Mouse (Mus musculus): ENCODE data around the gene Foxo3. TPM values are rescaled to one million over a fixed set of nuclear protein-coding genes. Genes with fewer than 3 reads are reported as not detected.
A peak's percentile ranks its signal among the peaks of the same experiment; 100 is the strongest.

The Foxo3 gene
- total RNA-seq, 1 experiment from 2014 or later = 80.1 TPM

DNA sequence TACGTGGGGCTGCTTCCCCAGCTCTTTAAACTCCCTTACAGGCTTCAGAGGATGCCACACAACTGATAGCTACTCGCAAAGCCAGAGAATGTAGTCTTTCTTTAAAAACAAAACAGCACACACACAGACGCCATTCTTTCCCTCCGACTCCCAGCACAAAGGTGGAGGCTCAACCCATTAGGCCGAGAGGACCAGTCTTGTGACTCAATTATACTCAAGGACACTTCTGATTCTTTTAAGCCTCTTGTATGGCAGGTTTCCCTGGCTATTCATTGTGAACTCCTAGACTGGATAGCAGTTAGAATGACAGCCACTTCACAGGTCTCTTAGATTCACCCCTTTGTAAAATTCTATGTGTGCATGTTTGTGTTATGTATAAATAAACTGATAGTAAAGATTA is 38.3 kb downstream of the Foxo3 start:
- ATAC-seq (ENCODE audit: extremely low read depth, insufficient number of reproducible peaks, low FRiP score, poor library complexity, severe bottlenecking) = no peak

DNA sequence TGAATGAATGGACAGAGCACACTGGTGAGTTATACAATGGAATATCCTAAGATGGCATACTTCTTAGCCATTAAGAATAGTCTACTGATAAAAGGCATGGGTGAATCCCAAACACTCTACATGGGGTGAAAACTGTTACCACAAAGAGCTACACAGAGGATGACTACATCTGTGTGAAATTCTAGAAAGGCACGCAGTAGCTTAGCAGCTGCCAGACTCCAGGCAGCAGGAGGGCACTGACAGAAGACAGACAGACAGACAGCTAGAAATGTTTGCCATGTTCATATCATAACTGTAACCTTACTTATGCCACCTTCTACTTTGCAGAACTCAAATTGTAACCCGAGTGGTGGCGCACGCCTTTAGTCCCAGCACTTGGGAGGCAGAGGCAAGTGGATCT is 39.0 kb downstream of the Foxo3 start:
- no peak for ATAC-seq (ENCODE audit: extremely low read depth, insufficient number of reproducible peaks, low FRiP score, poor library complexity, severe bottlenecking)

- no peak for ATAC-seq (ENCODE audit: extremely low read depth, insufficient number of reproducible peaks, low FRiP score, poor library complexity, severe bottlenecking)
These were observed 41.2 kb downstream of the Foxo3 start for GRCm38 (mm10) chr10:42235321-42235720.

- ATAC-seq (ENCODE audit: extremely low read depth, insufficient number of reproducible peaks, low FRiP score, poor library complexity, severe bottlenecking) = no peak
These were observed 43.6 kb downstream of the Foxo3 start for GRCm38 (mm10) chr10:42232977-42233376.

DNA sequence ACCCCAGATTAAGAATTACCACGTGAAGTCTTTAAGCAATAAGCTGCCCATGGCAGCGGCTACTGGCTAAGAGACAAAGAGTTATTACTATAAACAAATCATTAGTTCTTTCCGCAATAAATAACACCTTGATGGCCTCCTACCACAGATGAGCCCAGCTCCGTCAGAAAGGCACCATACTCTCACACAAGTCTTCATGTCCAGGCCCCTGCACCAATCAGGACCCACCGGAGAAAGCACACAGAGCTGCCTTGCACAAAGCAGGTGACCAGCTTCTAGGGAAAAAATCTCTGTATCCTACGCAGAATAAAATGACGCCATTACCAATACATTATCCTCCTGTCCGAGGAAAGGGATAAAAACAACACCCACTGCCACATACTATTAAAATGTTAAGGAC is 44.7 kb downstream of the Foxo3 start:
- no peak for ATAC-seq (ENCODE audit: extremely low read depth, insufficient number of reproducible peaks, low FRiP score, poor library complexity, severe bottlenecking)

- ATAC-seq (ENCODE audit: extremely low read depth, insufficient number of reproducible peaks, low FRiP score, poor library complexity, severe bottlenecking) = no peak
These were observed 45.4 kb downstream of the Foxo3 start for GRCm38 (mm10) chr10:42231100-42231541.

DNA sequence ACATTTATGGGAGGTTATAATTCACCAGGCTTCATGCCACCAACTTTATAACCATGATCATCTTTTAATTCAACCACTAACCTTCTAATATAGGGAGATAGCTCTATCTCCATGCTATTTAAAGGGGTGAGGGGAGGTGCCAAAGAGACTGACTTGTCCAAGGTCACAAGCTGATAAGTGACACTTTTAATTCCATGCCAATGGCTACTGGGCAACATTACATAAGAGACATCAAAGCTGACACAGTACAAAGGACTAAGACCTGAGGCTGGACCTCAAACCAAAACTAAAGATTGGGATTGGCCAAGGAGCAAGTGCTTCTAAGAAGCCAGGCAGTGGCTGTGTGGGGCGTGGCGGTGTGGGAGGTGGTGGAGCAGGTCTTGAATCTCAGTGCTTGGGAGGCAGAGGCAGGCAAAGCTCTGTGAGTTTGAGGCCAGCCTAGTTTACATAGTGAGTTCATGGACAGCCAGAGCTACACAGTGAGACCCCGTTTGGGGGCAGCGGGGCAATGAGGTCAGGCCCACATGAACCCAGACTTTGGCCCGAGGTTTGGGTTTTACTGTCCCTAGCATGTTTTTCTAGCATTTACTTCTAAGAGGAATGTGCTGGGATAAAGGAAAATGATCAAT is 46.0 kb downstream of the Foxo3 start:
- no peak for ATAC-seq (ENCODE audit: extremely low read depth, insufficient number of reproducible peaks, low FRiP score, poor library complexity, severe bottlenecking)

DNA sequence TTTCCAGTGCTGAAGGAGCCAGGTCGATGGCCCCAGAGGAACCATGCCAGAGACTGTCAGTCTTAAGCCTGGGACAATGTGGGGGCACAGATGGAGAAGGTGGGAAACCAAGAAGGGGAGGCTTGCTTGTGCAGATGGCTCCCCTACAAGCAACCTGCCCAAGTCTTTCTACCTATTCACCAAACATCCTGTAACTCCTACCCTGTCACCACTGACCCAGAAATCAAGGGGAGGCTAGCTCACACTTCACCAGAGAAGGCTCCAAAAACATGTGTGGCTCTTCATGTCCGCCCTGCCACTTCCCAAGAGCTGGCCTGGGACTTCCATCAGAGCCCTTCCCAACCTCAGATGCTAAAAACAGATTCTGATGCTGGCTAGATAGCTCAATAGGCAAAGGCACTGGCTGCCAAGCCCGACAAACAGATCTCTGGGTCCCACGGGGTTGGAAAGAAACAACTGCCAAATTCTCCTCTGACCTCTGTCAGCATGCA is 48.8 kb downstream of the Foxo3 start:
- no peak for ATAC-seq (ENCODE audit: extremely low read depth, insufficient number of reproducible peaks, low FRiP score, poor library complexity, severe bottlenecking)

DNA sequence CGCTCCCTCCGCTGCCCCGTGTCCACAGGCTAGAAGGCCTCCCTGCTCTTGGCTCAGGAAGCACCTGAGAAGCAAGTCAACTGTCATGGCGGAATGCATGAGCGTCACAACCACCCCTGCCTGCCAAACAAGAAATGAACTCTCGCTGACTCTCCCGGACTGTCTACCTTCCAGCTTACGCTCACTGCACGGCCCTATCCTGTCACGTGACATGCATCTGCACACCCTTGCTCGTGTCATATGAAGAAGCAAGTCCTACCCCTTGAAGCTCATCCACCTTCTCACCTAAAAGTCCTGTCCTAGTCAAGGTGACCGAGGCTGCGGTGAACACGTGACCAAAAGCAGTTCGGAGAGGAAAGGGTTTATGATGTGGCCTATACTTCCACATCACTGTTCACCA is 50.4 kb downstream of the Foxo3 start:
- ATAC-seq (ENCODE audit: extremely low read depth, insufficient number of reproducible peaks, low FRiP score, poor library complexity, severe bottlenecking) = 0 out of 2 replicates have a peak, but pooled peaks have one; percentile 7

DNA sequence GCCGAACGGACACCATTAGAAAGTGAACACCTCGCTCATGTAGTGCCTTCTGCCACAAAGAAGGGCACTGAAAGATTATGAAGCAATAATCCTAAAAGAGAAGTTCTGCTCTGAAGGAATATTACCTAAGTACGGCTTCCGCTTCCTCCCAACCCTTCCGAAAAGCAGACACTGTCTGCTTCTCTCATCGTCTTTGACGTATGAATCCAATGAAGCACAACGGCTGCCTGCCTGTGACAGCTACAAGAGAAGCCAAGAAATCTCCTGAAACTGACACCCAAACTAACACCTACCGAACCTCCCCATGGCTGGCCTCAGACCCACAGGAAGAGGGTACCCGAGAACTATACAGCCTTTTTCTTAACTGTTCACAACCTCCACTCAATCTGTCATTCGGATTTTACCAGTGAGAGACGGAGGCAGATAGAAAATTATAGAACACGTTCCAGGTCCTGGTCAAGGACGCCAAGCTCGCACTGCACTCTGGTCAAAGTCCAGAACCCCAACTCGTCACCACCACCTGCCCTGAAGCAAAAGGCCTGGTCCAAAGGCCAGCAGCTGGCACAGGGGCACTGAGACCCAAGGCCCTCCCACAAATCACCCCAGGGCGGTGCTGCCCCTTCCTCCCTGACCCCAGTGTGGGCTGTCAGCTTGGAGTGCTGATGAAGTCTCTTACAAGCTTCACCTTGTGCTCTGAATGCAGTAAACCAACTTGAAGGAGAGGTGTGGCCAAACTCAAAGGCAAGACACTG is 51.2 kb downstream of the Foxo3 start:
- peak; percentile 80 for ATAC-seq (ENCODE audit: extremely low read depth, insufficient number of reproducible peaks, low FRiP score, poor library complexity, severe bottlenecking)

- no peak for ATAC-seq (ENCODE audit: extremely low read depth, insufficient number of reproducible peaks, low FRiP score, poor library complexity, severe bottlenecking)
These were observed 54.6 kb downstream of the Foxo3 start for GRCm38 (mm10) chr10:42221996-42222395.

- ATAC-seq (ENCODE audit: extremely low read depth, insufficient number of reproducible peaks, low FRiP score, poor library complexity, severe bottlenecking) = no peak
These were observed 55.2 kb downstream of the Foxo3 start for GRCm38 (mm10) chr10:42221136-42221891.

DNA sequence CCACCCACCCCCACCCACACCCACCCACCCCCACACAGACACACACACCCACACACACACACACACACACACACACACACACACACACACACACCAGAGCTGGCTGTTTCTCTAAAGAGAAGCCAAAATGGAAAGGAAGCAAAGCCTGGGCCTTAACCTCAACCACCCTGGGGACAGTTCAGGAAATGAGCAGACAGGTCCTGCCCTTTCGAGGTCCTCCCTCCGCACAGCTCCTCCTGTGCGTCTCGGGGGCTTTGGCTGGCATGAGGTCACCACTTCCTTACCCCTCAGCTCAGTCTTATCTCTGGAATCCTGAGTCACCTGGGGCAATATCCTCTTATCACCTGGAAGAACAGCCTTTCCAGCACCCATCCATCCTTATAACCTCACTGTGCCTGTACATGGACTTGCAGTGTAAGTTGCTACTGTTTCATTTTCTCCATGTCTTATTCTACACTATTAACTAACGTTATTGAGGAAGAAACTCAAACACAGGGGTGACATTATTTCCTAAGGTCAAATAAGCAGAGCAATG is 56.1 kb downstream of the Foxo3 start:
- ATAC-seq (ENCODE audit: extremely low read depth, insufficient number of reproducible peaks, low FRiP score, poor library complexity, severe bottlenecking) = peak; percentile 55; the same call in 1 of the 2 replicates

DNA sequence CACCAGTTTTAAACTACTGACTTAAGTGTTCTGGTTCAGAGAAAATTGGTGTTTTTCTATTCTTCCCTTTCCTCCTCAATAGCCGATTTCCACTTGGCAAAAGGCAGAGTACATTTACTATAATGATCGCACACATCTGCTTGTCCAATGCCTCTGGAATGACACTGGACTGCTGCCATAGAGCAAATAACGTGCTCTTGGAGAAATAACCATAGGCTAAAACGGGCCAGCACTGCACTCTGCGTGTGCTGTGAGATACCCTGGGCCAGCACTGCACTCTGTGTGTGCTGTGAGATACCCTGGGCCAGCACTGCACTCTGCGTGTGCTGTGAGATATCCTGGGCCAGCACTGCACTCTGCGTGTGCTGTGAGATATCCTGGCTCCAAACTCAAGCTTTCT is 65.1 kb downstream of the Foxo3 start:
- no peak for ATAC-seq (ENCODE audit: extremely low read depth, insufficient number of reproducible peaks, low FRiP score, poor library complexity, severe bottlenecking)

DNA sequence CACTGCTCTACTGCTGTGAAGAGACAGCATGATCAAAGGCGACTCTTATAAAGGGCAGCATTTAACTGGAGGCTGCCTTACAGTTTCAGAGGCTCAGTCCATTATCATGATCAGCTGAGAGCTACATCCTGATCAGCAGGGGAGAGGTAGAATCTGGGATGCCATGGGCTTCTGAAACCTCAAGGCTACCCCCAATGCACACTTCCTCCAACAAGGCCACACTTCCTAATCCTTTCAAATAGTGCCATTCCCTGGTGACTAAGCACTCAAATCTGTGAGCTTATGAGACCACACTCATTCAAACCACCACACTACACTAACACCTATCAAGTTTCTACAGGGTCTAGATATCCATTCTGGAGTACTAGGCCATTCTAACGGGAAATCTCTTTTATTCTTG is 65.9 kb downstream of the Foxo3 start:
- ATAC-seq (ENCODE audit: extremely low read depth, insufficient number of reproducible peaks, low FRiP score, poor library complexity, severe bottlenecking) = no peak

GRCm38 (mm10) chr10:42209809-42210208 is 66.7 kb downstream of the Foxo3 start:
- ATAC-seq (ENCODE audit: extremely low read depth, insufficient number of reproducible peaks, low FRiP score, poor library complexity, severe bottlenecking) = no peak

- ATAC-seq (ENCODE audit: extremely low read depth, insufficient number of reproducible peaks, low FRiP score, poor library complexity, severe bottlenecking) = no peak
These were observed 68.9 kb downstream of the Foxo3 start for GRCm38 (mm10) chr10:42207612-42208011.

GRCm38 (mm10) chr10:42204768-42205412 is 71.7 kb downstream of the Foxo3 start:
- no peak for ATAC-seq (ENCODE audit: extremely low read depth, insufficient number of reproducible peaks, low FRiP score, poor library complexity, severe bottlenecking)

Measured in neutrophil, adult 5-6 weeks (primary cell).